Mouse (Mus musculus) liver, adult 2 months (tissue): ENCODE measurements around the gene Atp5j2.

ENCODE experiments used
- CTCF ChIP-seq: fragments of 200-500 bp; IDR thresholded peaks from 2 replicates; pipeline ENCODE4 v1.5.1; 2011; ENCODE audit warnings: low read depth, low read length, control low read depth
- POLR2A ChIP-seq: fragments of 200-500 bp; IDR thresholded peaks from 2 replicates; pipeline ENCODE4 v1.6.1; 2011; ENCODE audit warnings: low read length, control low read depth; ENCODE audit not compliant: insufficient read depth; ENCODE audit errors: extremely low read depth

DNA sequence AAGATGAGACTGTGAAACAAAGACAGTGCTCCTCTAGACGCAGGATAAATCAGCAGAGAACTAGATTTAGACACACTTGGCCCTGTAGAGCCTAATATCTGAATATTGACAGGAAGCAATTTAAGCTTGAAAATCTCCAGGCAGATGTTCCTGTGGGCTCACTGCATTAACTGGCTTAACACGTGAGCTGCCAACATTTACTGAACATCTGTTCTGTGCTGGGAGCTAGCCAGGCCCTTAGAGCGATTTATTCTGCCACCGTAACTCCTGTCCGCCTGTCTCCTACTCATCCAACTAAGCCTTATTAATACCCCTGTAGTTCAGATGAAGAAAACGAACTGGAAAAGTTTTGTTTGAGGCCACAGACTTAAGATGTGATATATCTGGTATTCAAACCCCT lies 53.0 kb downstream of the Atp5j2 start:
- TF ChIP-seq POLR2A (no peak), CTCF (no peak)
